Mouse (Mus musculus): ENCODE data around the gene Ewsr1. TPM values are rescaled to one million over a fixed set of nuclear protein-coding genes. Genes with fewer than 3 reads are reported as not detected.

Gene Ewsr1
- polyA plus RNA-seq, 1 experiment from 2014 or later = 463 TPM

- Histone ChIP-seq H3K9ac (ENCODE audit: low read length) (no peak overlapping the region), H3K4me2 (ENCODE audit: low read depth, low read length) (no peak overlapping the region), H3K27me3 (ENCODE audit: control insufficient read depth, insufficient read depth, low read length) (no peaks in the 10 kb centered on the region), H3K4me1 (ENCODE audit: control insufficient read depth, insufficient read depth, low read length) (no peaks in the 10 kb centered on the region), H3K4me3 (ENCODE audit: low read length) (no peak overlapping the region), H3K36me3 (ENCODE audit: control insufficient read depth, insufficient read depth) (peaks cover 61% of the 10 kb centered on the region), H3K27ac (ENCODE audit: low read length) (no peak overlapping the region), H3K9me3 (replicated peaks; ENCODE audit: control insufficient read depth, low read length) (no peaks in the 10 kb centered on the region)
- no peak for ATAC-seq (replicated peaks; ENCODE audit: extremely low read depth, insufficient read depth, low FRiP score)
These were observed 23.3 kb downstream of the Ewsr1 start for GRCm38 (mm10) chr11:5075760-5076159.

GRCm38 (mm10) chr11:5074882-5075281 lies 24.2 kb downstream of the Ewsr1 start:
- no peaks in the 10 kb centered on the region for H3K4me1 ChIP-seq (ENCODE audit: control insufficient read depth, insufficient read depth, low read length)
- H3K36me3 ChIP-seq (ENCODE audit: control insufficient read depth, insufficient read depth) = peaks cover 64% of the 10 kb centered on the region
- H3K9me3 ChIP-seq (replicated peaks; ENCODE audit: control insufficient read depth, low read length) = no peaks in the 10 kb centered on the region
- H3K4me2 ChIP-seq (ENCODE audit: low read depth, low read length) = no peak overlapping the region
- H3K4me3 ChIP-seq (ENCODE audit: low read length) = no peak overlapping the region
- no peak overlapping the region for H3K27ac ChIP-seq (ENCODE audit: low read length)
- no peak overlapping the region for H3K9ac ChIP-seq (ENCODE audit: low read length)
- no peaks in the 10 kb centered on the region for H3K27me3 ChIP-seq (ENCODE audit: control insufficient read depth, insufficient read depth, low read length)
- 66% methylated on average over 4 of the region's 4 CpGs for WGBS
- no peak for ATAC-seq (replicated peaks; ENCODE audit: extremely low read depth, insufficient read depth, low FRiP score)

- Histone ChIP-seq H3K9ac (ENCODE audit: low read length) (no peak overlapping the region), H3K36me3 (ENCODE audit: control insufficient read depth, insufficient read depth) (peaks cover 48% of the 10 kb centered on the region), H3K4me3 (ENCODE audit: low read length) (no peak overlapping the region), H3K27ac (ENCODE audit: low read length) (no peak overlapping the region), H3K27me3 (ENCODE audit: control insufficient read depth, insufficient read depth, low read length) (no peaks in the 10 kb centered on the region), H3K4me2 (ENCODE audit: low read depth, low read length) (no peak overlapping the region), H3K4me1 (ENCODE audit: control insufficient read depth, insufficient read depth, low read length) (peaks cover 18% of the 10 kb centered on the region), H3K9me3 (replicated peaks; ENCODE audit: control insufficient read depth, low read length) (no peaks in the 10 kb centered on the region)
- WGBS = 81% methylated on average over 9 of the region's 9 CpGs
- ATAC-seq (replicated peaks; ENCODE audit: extremely low read depth, insufficient read depth, low FRiP score) = no peak
These were observed 30.7 kb downstream of the Ewsr1 start for GRCm38 (mm10) chr11:5068126-5068971.

- Histone ChIP-seq H3K4me2 (ENCODE audit: low read depth, low read length) (no peak overlapping the region), H3K27me3 (ENCODE audit: control insufficient read depth, insufficient read depth, low read length) (peaks cover 6% of the 10 kb centered on the region), H3K9ac (ENCODE audit: low read length) (no peak overlapping the region), H3K27ac (ENCODE audit: low read length) (no peak overlapping the region), H3K9me3 (replicated peaks; ENCODE audit: control insufficient read depth, low read length) (no peaks in the 10 kb centered on the region), H3K4me1 (ENCODE audit: control insufficient read depth, insufficient read depth, low read length) (peaks cover 28% of the 10 kb centered on the region), H3K4me3 (ENCODE audit: low read length) (no peak overlapping the region), H3K36me3 (ENCODE audit: control insufficient read depth, insufficient read depth) (peaks cover 37% of the 10 kb centered on the region)
- no peak for ATAC-seq (replicated peaks; ENCODE audit: extremely low read depth, insufficient read depth, low FRiP score)
These were observed 32.0 kb downstream of the Ewsr1 start for GRCm38 (mm10) chr11:5067063-5067462.

- H3K4me1 ChIP-seq (ENCODE audit: control insufficient read depth, insufficient read depth, low read length) = peaks cover 39% of the 10 kb centered on the region
- no peaks in the 10 kb centered on the region for H3K9me3 ChIP-seq (replicated peaks; ENCODE audit: control insufficient read depth, low read length)
- peaks cover 19% of the 10 kb centered on the region for H3K36me3 ChIP-seq (ENCODE audit: control insufficient read depth, insufficient read depth)
- peaks cover 18% of the 10 kb centered on the region for H3K27me3 ChIP-seq (ENCODE audit: control insufficient read depth, insufficient read depth, low read length)
- ATAC-seq (replicated peaks; ENCODE audit: extremely low read depth, insufficient read depth, low FRiP score) = peak; percentile 86
- H3K9ac ChIP-seq (ENCODE audit: low read length) = peak within 1 kb of the TSS; percentile 83
- peak within 1 kb of the TSS; percentile 88 for H3K4me2 ChIP-seq (ENCODE audit: low read depth, low read length)
- H3K27ac ChIP-seq (ENCODE audit: low read length) = peak within 1 kb of the TSS; percentile 49; the same call in 1 of the 2 replicates
- peak within 1 kb of the TSS; percentile 66 for H3K4me3 ChIP-seq (ENCODE audit: low read length)
- under 1% methylated on average over 48 of the region's 50 CpGs for WGBS
These were observed 33.8 kb downstream of the Ewsr1 start, which contains the start of gene Gas2l1 for GRCm38 (mm10) chr11:5065056-5065821. TSS of gene Gas2l1 (minus strand) at chr11:5065327.

- peaks cover 44% of the 10 kb centered on the region for H3K4me1 ChIP-seq (ENCODE audit: control insufficient read depth, insufficient read depth, low read length)
These were observed 34.6 kb downstream of the Ewsr1 start for GRCm38 (mm10) chr11:5064282-5065055.

GRCm38 (mm10) chr11:5063561-5064281 lies 35.3 kb downstream of the Ewsr1 start:
- 67% methylated on average over 31 of the region's 31 CpGs for WGBS
- peaks cover 31% of the 10 kb centered on the region for H3K27me3 ChIP-seq (ENCODE audit: control insufficient read depth, insufficient read depth, low read length)

More at GRCm38 (mm10) chr11:5064282-5065055, 34.6 kb downstream of the Ewsr1 start:
- 19% methylated on average over 38 of the region's 38 CpGs for WGBS
- Histone ChIP-seq H3K9ac (ENCODE audit: low read length) (peak overlapping the region; percentile 83), H3K27ac (ENCODE audit: low read length) (no peak overlapping the region), H3K27me3 (ENCODE audit: control insufficient read depth, insufficient read depth, low read length) (peaks cover 26% of the 10 kb centered on the region), H3K9me3 (replicated peaks; ENCODE audit: control insufficient read depth, low read length) (no peaks in the 10 kb centered on the region), H3K4me3 (ENCODE audit: low read length) (peak overlapping the region; percentile 66), H3K4me2 (ENCODE audit: low read depth, low read length) (peak overlapping the region; percentile 88), H3K36me3 (ENCODE audit: control insufficient read depth, insufficient read depth) (peaks cover 15% of the 10 kb centered on the region)
- no peak for ATAC-seq (replicated peaks; ENCODE audit: extremely low read depth, insufficient read depth, low FRiP score)

GRCm38 (mm10) chr11:5062860-5063505 lies 36.1 kb downstream of the Ewsr1 start:
- peaks cover under 1% of the 10 kb centered on the region; the same call in 1 of the 2 replicates for H3K36me3 ChIP-seq (ENCODE audit: control insufficient read depth, insufficient read depth)
- H3K4me3 ChIP-seq (ENCODE audit: low read length) = no peak overlapping the region
- no peak overlapping the region; the same call in 1 of the 2 replicates for H3K4me2 ChIP-seq (ENCODE audit: low read depth, low read length)
- no peak for ATAC-seq (replicated peaks; ENCODE audit: extremely low read depth, insufficient read depth, low FRiP score)
- peaks cover 34% of the 10 kb centered on the region for H3K27me3 ChIP-seq (ENCODE audit: control insufficient read depth, insufficient read depth, low read length)
- H3K4me1 ChIP-seq (ENCODE audit: control insufficient read depth, insufficient read depth, low read length) = peaks cover 50% of the 10 kb centered on the region
- 65% methylated on average over 13 of the region's 13 CpGs for WGBS
- H3K27ac ChIP-seq (ENCODE audit: low read length) = no peak overlapping the region
- no peak overlapping the region for H3K9ac ChIP-seq (ENCODE audit: low read length)
- H3K9me3 ChIP-seq (replicated peaks; ENCODE audit: control insufficient read depth, low read length) = no peaks in the 10 kb centered on the region

More at GRCm38 (mm10) chr11:5063561-5064281, 35.3 kb downstream of the Ewsr1 start:
- Histone ChIP-seq H3K9ac (ENCODE audit: low read length) (peak overlapping the region; percentile 53), H3K4me1 (ENCODE audit: control insufficient read depth, insufficient read depth, low read length) (peaks cover 46% of the 10 kb centered on the region), H3K9me3 (replicated peaks; ENCODE audit: control insufficient read depth, low read length) (no peaks in the 10 kb centered on the region), H3K4me2 (ENCODE audit: low read depth, low read length) (peak overlapping the region; percentile 88), H3K27ac (ENCODE audit: low read length) (no peak overlapping the region), H3K4me3 (ENCODE audit: low read length) (peak overlapping the region; percentile 66), H3K36me3 (ENCODE audit: control insufficient read depth, insufficient read depth) (peaks cover 7% of the 10 kb centered on the region)
- ATAC-seq (replicated peaks; ENCODE audit: extremely low read depth, insufficient read depth, low FRiP score) = no peak
